Mouse (Mus musculus) adrenal gland, adult 2 months (tissue): ENCODE data around the gene Qser1. TPM values are rescaled to one million over a fixed set of nuclear protein-coding genes. Genes with fewer than 3 reads are reported as not detected.
"Not testable (repeated sequence)": the region's sequence is repeated elsewhere in the genome, so short reads cannot be mapped to it uniquely, and the experiment has no call there.

Experiments
- DNase-seq: peaks from one replicate; pipeline ENCODE4 v3.0.0; 2021
- long read RNA-seq: library from polyadenylated mRNA; stranded (forward); transcript quantifications from one replicate; pipeline ENCODE4 v2.0.0, GENCODE M21; 2021
- polyA plus RNA-seq: library from polyadenylated mRNA; depleted of rRNA; stranded (reverse); fragments of >200 nt; gene quantifications from 2 replicates; pipeline ENCODE4 v1.2.3, GENCODE M21; 2012; rRNA removed
- total RNA-seq, 2 experiments: library from RNA; stranded (reverse); gene quantifications; 2 replicates each; pipeline ENCODE4 v1.2.3; 2021

The Qser1 gene
- total RNA-seq: 10 to 100 TPM; 19.1 to 29.0 TPM
- 3.0 and 3.6 TPM in 2 replicates for polyA plus RNA-seq
- long read RNA-seq, partial matches to known transcripts: 2 of 3 reads
- long read RNA-seq, other reads (novel, unspliced or antisense): 1 of 3 reads

DNA sequence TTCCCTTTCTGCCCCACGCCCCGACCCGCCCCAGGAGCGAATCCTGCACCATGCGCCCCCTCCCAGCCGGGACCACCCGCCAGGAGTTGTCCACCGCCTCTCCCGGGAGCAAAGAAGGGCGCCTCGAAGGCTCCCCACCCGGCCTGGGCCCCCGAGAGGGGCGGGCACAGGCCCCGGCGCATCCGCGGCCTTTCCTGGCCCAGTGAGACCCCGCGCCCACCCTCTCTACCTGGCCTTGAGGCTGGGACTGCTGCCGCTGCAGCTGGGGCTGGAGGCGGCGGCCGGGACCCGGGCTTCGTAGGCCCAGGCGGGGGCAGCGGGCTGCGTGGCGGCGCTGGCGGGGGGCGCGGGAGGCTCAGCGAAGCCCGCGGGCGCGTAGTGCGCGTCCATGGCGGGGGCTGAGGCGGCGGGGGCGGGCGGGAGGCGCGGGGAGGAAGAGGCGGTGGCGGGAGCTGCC, at the start of gene Qser1:
TSS of gene Qser1 (minus strand) at position 390 of the 457 bp plus-strand sequence.
- no peak for DNase-seq

- peak; percentile 72 for DNase-seq
Measured at GRCm38 (mm10) chr2:104864176-104864860, 47.8 kb upstream of the Qser1 start.

DNA sequence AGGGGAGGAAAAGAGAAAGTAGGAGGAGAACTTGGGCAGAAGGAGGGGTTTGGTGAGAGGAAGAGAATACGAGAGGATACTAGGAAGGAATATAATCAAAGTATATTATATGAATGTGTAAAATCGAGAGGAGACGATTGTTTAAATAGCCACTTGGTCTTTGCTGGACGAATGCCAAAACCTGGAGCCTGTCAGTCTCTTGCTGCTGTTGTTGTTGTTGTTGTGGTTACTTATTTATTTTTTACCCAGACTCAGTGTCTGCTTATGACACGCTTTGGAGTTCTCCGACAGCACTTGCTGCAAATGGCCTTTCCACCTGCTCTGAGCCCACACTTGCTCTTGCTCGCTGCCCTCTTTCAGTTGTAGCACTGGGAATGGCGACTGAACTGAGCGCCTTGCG, 43.9 kb upstream of the Qser1 start:
- DNase-seq: no peak

DNA sequence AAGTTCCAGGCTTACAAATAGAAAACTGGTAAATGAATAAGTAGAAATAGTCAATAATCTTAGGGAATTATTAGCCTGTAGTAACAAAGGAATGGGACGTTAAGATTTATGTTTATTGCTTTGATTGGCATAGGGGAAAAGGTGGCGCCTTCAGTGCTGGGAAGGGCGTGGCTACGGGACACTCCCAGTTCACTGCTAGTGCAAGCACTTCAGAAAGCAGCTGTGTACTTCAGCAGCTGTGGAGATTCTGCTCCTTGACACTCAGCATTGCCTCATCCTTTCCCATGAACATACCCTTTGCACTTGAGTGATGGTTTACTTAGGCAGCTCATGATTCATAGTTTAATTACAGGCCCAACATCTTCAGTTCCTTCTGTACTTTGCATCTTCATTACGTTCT, 42.5 kb upstream of the Qser1 start:
- no peak for DNase-seq

- not testable (repeated sequence) for DNase-seq
Measured at GRCm38 (mm10) chr2:104858083-104858482, 41.5 kb upstream of the Qser1 start.

- no peak for DNase-seq
Measured at GRCm38 (mm10) chr2:104856218-104856617, 39.7 kb upstream of the Qser1 start.

DNA sequence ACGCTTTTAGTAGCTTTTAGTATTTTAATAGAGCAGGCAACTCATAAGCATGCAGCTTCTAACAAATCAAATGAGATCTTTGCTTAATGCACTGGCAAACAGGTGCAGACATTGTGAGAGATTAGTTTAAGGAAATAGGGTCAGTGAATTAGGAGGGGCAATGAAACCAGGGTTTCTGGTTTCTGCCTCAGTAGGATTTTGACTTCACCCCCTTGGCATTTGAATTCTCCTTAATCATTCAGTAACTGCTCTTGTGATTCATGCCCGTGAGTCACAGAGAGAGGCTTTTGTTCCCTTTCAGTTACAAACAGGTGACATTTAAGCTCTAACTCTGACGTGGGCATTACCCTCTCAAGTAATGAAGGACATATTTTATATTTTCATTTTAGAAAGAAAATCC, 39.2 kb upstream of the Qser1 start:
- DNase-seq: peak; percentile 60

DNA sequence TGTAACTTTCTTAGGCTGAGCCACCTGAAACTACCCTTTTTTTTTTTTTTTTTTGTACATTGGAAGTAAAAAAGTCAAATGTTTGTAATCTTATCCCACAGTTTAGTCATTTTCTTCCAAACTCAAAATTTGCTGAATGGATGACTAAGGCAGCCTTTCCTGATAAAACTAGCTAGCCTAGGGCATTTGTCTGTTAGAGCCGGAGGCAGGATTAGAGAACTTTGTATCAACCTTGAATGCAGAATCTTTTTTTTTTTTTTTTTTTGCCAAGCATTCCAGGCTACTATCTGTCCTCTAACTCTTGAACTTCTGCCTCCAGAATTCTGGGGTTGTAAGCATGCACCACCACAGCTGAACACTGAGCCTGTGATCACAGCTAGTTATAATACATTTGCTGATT, 38.3 kb upstream of the Qser1 start:
- DNase-seq: no peak

DNA sequence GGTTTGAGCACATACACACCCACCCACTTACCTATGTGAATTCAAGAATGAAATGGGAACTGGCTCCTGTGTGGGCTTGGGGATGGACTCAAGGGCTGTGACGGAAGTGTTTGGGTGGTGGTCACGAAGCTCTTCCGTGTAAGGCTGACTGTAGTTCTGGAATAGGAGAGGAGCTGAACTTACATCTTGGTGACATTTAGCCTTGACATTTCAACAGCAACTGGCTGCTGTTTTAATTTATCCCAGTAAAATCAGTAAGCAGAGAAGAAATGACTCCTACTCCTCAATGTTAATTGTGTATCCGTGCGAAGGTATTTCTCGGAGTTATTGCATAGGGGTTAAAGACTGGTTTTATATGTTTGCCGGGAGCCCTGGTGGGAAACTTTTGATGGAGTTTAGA, 36.0 kb upstream of the Qser1 start:
- no peak for DNase-seq

- DNase-seq: no peak
Measured at GRCm38 (mm10) chr2:104851686-104852085, 35.1 kb upstream of the Qser1 start.

GRCm38 (mm10) chr2:104849991-104850359, 33.4 kb upstream of the Qser1 start:
- no peak for DNase-seq

GRCm38 (mm10) chr2:104849276-104849990, 32.9 kb upstream of the Qser1 start, which contains the start of gene Prrg4:
Gene Prrg4 (minus strand): TSS chr2:104849876.
- DNase-seq: peak; percentile 90

- no peak for DNase-seq
Measured at GRCm38 (mm10) chr2:104848235-104849161, 31.9 kb upstream of the Qser1 start.

- DNase-seq: peak; percentile 35
Measured at GRCm38 (mm10) chr2:104847645-104848044, 31.1 kb upstream of the Qser1 start.

DNA sequence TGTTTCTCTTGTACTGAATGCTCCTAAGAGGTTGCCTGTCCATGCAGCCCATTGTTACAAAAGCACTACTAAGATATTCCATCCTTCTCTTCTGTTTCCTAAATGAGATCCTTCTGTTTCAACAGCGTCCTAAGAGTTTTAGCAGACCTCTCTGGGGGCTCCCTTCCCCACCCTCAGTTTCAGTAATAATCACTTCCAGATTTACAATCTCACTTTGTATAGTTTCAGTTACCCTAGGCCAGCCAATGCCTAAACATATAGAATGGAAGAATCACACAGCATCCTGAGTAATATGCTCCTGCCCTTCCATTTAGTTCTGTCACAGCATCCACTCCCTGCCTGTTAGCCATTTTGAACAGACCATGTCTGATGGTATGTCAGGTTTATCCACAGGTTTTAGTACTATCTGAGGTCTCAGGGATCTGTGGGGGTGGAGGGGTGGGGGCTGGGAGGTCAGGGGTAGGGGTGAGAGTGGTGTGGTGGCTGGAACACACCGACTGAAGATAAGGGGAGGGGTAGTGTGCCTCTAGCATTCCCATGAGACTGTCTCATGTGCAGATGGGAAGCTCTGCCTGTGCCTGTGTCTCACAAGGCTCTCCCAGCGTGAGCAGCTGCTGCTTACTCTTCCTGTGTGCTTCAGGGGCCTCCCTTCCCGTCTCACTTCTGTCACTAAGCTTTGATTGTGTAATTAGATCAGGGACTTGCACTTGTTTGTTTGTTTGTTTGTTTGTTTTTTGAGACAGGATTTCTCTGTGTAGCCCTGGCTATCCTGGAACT, 30.3 kb upstream of the Qser1 start:
- DNase-seq: no peak

GRCm38 (mm10) chr2:104842559-104842958, 26.0 kb upstream of the Qser1 start:
- DNase-seq: no peak

- no peak for DNase-seq
Measured at GRCm38 (mm10) chr2:104841736-104842135, 25.2 kb upstream of the Qser1 start.

- no peak for DNase-seq
Measured at GRCm38 (mm10) chr2:104840974-104841373, 24.4 kb upstream of the Qser1 start.

DNA sequence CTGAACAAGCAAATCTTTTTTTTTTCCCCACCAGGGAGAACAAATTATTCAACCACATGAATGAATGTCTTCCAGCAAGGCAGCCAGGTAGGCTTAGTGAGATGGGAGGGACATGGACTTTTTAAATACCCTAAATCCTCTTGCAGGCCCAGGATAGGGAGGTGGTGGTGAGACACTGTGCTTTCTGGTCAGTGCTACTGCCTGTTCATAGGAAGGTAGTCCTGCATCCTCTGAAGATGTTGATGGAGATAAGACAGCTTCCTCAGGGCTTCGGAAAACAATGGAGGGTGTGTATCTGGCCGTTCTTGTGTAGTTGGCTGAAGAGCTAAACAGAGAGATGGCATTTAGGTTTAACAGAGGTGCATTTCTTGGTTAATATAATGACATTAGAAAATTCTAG, 15.9 kb upstream of the Qser1 start:
- DNase-seq: no peak

DNA sequence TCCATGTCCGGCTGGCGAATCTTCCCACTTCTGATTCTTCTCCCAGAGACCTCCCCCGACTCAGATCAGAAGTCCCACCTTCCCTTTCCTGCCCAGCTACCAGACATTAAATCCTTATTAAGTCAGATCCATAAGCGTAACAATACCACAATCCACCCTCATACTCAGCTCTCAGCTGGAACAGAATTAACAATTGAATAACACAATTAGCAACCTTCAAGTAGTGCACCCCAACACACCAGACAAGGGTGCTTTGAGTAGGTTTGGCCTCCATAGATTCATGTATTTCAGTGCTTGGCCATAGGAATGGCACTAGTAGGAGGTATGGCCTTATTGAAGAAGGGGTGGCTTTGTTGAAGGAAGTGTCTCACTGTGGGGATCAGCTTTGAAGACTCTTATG, 9.6 kb upstream of the Qser1 start:
- no peak for DNase-seq

DNA sequence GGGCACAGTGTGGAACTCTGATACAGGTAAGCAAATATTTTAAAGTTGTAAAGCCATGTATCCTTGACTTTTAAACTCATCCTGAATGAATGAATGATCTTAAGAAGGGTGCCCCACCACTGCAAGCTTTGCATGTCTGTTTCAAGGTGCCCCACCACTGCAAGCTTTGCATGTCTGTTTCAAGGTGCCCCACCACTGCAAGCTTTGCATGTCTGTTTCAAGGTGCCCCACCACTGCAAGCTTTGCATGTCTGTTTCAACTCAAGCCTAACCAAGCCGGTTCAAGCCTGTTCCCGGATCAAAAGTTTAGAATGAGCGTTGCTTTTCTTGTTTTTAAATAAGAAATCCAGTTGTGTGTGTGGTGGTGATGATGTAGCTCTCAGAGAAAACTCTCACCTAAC, 2.2 kb upstream of the Qser1 start:
- DNase-seq: not testable (repeated sequence)
